Mouse (Mus musculus): ENCODE results near the gene Lrch4. TPM values are rescaled to one million over a fixed set of nuclear protein-coding genes. Genes with fewer than 3 reads are reported as not detected.
A peak's percentile ranks its signal among the peaks of the same experiment; 100 is the strongest.

Gene Lrch4
- polyA plus RNA-seq, 1 experiment from 2014 or later = 21.4 TPM

DNA sequence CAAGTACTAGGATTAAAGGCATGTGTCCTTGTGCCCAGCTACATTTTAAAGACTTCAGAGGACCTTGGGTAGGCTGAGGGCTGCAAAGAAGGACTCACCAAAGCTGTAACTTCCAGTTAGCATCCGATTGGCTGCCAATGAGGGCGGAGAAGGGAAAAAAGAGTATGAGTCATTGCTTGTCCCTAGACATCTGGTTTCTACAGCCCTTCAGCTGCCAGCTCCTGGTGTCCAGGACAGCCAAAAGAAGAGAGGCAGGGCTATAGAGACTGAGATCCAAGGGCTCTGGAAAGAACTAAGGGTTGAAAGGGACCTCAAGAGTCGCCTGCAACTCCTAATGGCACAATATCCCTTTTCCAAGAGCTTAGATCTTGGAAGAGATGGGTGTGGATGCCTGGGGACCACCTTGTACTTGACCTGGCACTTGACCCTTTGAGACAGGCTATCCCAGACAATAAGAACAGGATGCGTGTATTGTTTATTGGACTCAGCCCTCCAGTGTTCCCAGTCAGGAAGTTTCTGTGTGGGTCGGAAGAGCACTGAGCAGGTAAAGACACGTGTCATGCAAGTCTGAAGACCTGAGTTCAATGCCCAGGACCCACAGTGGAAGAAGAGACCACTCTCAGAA lies 31.3 kb downstream of the Lrch4 start:
- H3K36me3 ChIP-seq = peaks cover 49% of the 10 kb centered on the region
- WGBS = 94% methylated on average over 6 of the region's 6 CpGs
- H3K4me3 ChIP-seq = no peak overlapping the region

DNA sequence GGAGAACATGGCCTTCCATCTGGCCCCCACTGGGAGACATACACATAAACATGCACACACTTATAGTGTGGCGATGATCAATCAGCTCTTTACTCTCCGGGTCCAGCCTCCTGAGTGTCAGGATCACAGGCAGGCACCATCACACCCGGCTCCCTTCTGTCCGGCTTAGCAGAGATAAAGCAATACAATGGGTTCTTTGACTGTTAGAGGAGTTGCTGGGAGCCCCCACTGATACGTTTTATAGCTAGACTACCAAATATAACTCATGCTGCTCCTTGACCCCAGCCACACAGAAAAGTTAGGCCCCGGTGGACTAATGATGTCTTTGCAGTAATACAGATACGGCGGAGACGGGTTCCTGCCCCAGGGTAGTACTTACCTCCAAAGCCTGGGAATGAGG lies 34.1 kb downstream of the Lrch4 start:
- ATAC-seq (replicated peaks) = no peak
- peaks cover 62% of the 10 kb centered on the region for H3K36me3 ChIP-seq
- H3K4me3 ChIP-seq = no peak overlapping the region
- WGBS = 76% methylated on average over 9 of the region's 9 CpGs
- no peaks in the 10 kb centered on the region for H3K4me1 ChIP-seq
- no peak overlapping the region for H3K9ac ChIP-seq (replicated peaks)
- no peak overlapping the region for H3K27ac ChIP-seq (replicated peaks)
- no peaks in the 10 kb centered on the region for H3K27me3 ChIP-seq
- no peaks in the 10 kb centered on the region for H3K9me3 ChIP-seq
- H3K4me2 ChIP-seq (replicated peaks) = no peak overlapping the region

More for the DNA sequence above, 31.3 kb downstream of the Lrch4 start:
- no peak for ATAC-seq (replicated peaks)
- H3K9ac ChIP-seq (replicated peaks) = no peak overlapping the region
- no peaks in the 10 kb centered on the region for H3K9me3 ChIP-seq
- H3K4me2 ChIP-seq (replicated peaks) = no peak overlapping the region
- no peaks in the 10 kb centered on the region for H3K4me1 ChIP-seq
- no peak overlapping the region for H3K27ac ChIP-seq (replicated peaks)
- no peaks in the 10 kb centered on the region for H3K27me3 ChIP-seq

DNA sequence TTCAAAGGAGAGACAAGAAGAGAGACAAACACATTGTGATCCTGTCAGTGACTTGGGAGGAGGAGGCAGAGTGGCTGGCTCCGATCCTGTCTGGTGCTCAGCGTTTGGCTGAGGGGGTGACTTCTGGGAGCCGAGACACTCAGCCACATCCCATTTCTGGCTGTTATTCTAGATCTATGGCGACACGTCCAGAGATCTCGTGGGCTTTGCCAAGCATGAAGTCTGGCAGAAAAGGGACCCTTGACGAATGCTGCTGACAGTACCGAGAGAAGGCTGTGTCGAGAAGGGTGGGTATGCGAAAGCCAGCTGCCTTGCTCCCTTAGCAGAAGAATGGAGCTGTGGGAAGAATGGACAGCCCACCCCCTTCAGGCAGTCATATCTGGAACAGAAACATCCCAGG lies 40.0 kb downstream of the Lrch4 start:
- Histone ChIP-seq H3K9ac (replicated peaks) (no peak overlapping the region), H3K4me1 (peaks cover 7% of the 10 kb centered on the region; the same call in 1 of the 2 replicates), H3K36me3 (peaks cover 27% of the 10 kb centered on the region), H3K9me3 (no peaks in the 10 kb centered on the region), H3K4me3 (no peak overlapping the region), H3K27ac (replicated peaks) (peak overlapping the region; percentile 39), H3K27me3 (no peaks in the 10 kb centered on the region), H3K4me2 (replicated peaks) (no peak overlapping the region)
- no peak for ATAC-seq (replicated peaks)
- 70% methylated on average over 10 of the region's 10 CpGs for WGBS

DNA sequence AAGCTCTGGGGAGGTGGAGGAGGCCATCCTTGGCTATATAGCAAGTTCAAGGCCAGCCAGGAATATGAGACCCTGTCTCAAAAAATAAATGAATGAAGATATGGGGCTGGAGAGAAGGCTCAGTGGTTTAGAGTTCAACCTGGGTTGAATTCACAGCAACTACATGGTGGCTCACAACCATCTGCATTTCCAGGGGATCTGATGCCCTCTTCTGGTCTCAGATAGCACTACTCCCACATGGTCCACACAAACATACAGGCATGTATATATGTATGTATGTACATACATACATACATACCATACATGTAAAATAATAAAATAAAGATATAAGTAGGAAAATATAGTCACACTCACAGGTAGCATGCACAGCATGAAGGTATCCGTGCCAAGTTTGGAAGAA lies 41.3 kb downstream of the Lrch4 start:
- Histone ChIP-seq H3K27ac (replicated peaks) (no peak overlapping the region), H3K4me2 (replicated peaks) (no peak overlapping the region), H3K27me3 (no peaks in the 10 kb centered on the region), H3K4me3 (no peak overlapping the region), H3K4me1 (peaks cover 7% of the 10 kb centered on the region; the same call in 1 of the 2 replicates), H3K9me3 (no peaks in the 10 kb centered on the region), H3K36me3 (peaks cover 15% of the 10 kb centered on the region), H3K9ac (replicated peaks) (no peak overlapping the region)
- WGBS = 97% methylated on average over 1 of the region's 1 CpGs
- ATAC-seq (replicated peaks) = no peak

DNA sequence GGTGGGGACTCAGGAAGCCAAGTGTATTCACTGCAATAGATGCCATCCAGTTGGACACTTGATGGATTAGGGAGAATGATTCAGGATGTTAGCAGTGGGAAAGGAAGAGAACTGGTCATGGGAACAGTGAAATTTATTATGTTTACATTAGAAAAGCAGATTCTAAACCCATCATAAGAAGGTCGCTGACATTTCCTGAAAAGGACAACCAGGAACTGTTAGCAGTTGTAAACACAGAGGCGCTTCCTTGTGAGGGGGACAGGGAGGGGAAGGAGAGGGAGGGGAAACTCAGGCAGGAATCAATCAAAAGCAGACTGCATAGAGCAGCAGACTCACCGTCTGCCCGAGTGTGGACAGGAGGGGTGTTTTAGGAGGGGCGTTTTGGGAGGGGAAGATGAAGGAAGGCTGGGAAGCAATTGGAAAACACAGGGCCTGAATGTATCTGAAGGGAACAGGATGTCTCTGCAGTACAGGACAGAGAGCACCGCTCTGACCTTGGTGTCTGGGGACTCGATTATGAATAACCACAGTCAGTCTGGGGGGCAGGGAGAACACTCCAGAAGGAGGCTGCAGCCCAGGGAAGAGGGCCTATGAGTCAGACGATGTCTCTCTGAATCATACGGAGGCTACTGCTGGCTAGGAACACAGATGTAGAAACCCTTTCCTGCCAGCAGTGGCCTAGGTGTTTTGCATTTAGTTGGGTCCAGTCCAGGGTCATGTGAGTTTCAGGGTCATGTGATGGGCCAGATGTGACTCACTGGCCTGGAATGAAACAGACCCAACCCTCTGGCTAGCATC lies 42.7 kb downstream of the Lrch4 start:
- no peak overlapping the region for H3K4me3 ChIP-seq
- 53% methylated on average over 9 of the region's 9 CpGs for WGBS
- no peak overlapping the region for H3K9ac ChIP-seq (replicated peaks)
- H3K4me2 ChIP-seq (replicated peaks) = no peak overlapping the region
- ATAC-seq (replicated peaks) = no peak
- peaks cover 7% of the 10 kb centered on the region; the same call in 1 of the 2 replicates for H3K4me1 ChIP-seq
- H3K27me3 ChIP-seq = no peaks in the 10 kb centered on the region
- H3K36me3 ChIP-seq = peaks cover 5% of the 10 kb centered on the region
- H3K9me3 ChIP-seq = no peaks in the 10 kb centered on the region
- 0 out of 2 replicates have a peak overlapping the region, but pooled peaks have one; percentile 25 for H3K27ac ChIP-seq (replicated peaks)

DNA sequence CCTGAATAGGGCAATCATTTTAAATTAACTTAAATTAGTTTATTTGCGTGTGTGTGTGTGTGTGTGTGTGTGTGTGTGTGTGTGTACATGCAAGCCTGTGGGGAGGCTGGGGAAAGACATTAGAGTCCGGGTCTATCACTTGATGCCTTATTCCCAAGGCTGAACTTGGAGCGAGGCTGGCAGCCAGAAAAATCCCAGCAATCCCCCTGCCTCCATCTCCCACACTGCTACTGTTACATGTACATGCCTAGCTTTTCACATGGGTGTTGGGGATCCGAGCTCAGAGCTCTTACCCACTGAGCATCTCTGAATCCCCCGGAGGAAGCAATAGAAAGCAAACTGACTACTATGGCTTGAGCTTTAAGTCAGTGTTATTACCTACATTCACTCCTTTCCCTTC lies 43.4 kb downstream of the Lrch4 start:
- no peak for ATAC-seq (replicated peaks)
- Histone ChIP-seq H3K4me2 (replicated peaks) (no peak overlapping the region), H3K9me3 (no peaks in the 10 kb centered on the region), H3K27ac (replicated peaks) (no peak overlapping the region), H3K4me1 (peaks cover 7% of the 10 kb centered on the region; the same call in 1 of the 2 replicates), H3K4me3 (no peak overlapping the region), H3K27me3 (no peaks in the 10 kb centered on the region), H3K36me3 (no peaks in the 10 kb centered on the region), H3K9ac (replicated peaks) (no peak overlapping the region)
- 79% methylated on average over 5 of the region's 5 CpGs for WGBS

DNA sequence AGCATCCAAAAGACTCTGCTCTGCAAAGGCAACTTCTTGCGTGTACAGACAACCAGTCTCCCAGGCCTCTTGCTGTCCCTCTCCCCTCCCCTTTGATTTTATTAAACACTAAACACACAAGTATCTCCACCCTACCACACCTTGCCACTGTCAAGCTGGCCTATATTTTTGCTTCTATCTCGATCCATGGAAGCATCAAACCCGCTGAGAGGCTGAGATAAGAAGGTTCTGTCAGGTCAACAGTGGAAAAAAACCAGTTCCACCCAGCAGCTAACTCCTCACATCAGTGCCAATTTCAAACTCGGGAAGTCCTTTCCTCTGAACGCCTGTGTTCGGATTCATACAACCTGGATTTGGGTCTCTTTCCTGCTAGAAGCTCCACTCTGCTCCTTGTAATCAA lies 44.1 kb downstream of the Lrch4 start:
- Histone ChIP-seq H3K9ac (replicated peaks) (no peak overlapping the region), H3K9me3 (no peaks in the 10 kb centered on the region), H3K4me3 (no peak overlapping the region), H3K4me1 (peaks cover 7% of the 10 kb centered on the region; the same call in 1 of the 2 replicates), H3K36me3 (no peaks in the 10 kb centered on the region), H3K27me3 (no peaks in the 10 kb centered on the region), H3K27ac (replicated peaks) (no peak overlapping the region), H3K4me2 (replicated peaks) (no peak overlapping the region)
- WGBS = 92% methylated on average over 6 of the region's 6 CpGs
- ATAC-seq (replicated peaks) = no peak

DNA sequence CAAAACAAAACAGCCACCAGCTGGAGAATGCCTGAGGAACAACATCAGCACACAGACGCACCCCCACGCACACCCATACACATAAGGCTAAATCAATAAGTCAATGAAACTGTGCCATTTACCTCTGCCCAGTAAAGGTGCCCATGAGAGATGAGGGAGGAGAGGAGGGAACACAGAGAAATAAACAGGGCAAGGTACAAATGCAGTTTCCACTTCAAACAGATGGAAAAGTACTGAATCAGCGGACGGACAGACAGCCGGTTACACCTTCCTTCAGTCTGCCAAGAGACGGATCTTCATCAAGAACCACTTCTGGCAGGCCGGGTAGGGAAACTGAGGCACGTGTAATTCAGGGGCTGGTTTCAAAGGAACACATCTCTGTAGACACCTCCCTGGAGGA lies 45.9 kb downstream of the Lrch4 start:
- Histone ChIP-seq H3K9me3 (no peaks in the 10 kb centered on the region), H3K4me1 (peaks cover 7% of the 10 kb centered on the region; the same call in 1 of the 2 replicates), H3K27me3 (no peaks in the 10 kb centered on the region), H3K9ac (replicated peaks) (no peak overlapping the region), H3K27ac (replicated peaks) (no peak overlapping the region), H3K4me2 (replicated peaks) (no peak overlapping the region), H3K36me3 (no peaks in the 10 kb centered on the region), H3K4me3 (no peak overlapping the region)
- 97% methylated on average over 8 of the region's 8 CpGs for WGBS
- no peak for ATAC-seq (replicated peaks)

DNA sequence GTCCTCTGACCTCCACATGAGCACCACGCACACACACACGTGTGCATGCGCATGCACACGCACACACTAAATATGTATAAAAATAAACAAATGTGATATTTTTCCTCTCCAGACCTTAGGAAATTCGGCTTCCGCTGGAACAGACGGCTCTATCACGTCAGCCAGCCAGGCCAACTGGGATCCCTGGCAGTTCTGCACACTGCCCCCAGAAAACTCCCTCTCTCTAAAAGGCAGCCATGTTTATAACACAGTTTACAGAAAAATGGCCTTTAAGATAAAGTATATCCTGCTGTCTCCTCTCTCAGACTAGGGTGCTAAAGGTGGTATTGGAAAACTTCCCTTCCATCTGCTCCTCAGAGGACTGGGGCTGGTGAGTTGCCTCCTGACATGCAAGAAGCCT lies 48.9 kb downstream of the Lrch4 start:
- Histone ChIP-seq H3K9me3 (no peaks in the 10 kb centered on the region), H3K27ac (replicated peaks) (no peak overlapping the region), H3K36me3 (no peaks in the 10 kb centered on the region), H3K4me1 (peaks cover 13% of the 10 kb centered on the region), H3K9ac (replicated peaks) (no peak overlapping the region), H3K27me3 (no peaks in the 10 kb centered on the region), H3K4me3 (no peak overlapping the region), H3K4me2 (replicated peaks) (no peak overlapping the region)
- 95% methylated on average over 8 of the region's 8 CpGs for WGBS
- no peak for ATAC-seq (replicated peaks)

DNA sequence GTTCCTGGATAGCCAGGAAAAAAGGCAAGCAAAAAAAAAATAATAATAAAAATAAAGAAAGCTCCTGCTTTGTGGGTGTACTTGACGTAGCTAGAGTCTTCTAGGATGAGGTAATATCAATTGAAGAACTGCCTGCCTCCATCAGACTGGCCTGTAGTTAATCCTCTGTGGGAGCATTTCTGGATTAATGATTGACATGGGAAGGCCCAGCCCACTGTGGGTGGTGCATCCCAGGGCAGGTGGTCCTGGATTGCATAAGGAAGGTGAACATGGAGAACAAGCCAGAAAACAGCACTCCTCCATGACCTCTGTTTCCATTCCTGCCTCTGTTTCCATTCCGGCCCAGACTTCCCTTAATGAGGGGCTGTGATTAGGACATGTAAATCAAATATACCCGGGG lies 49.8 kb downstream of the Lrch4 start:
- Histone ChIP-seq H3K27ac (replicated peaks) (no peak overlapping the region), H3K4me1 (peaks cover 22% of the 10 kb centered on the region), H3K27me3 (no peaks in the 10 kb centered on the region), H3K4me2 (replicated peaks) (no peak overlapping the region), H3K9me3 (no peaks in the 10 kb centered on the region), H3K4me3 (no peak overlapping the region), H3K9ac (replicated peaks) (no peak overlapping the region), H3K36me3 (no peaks in the 10 kb centered on the region)
- ATAC-seq (replicated peaks) = no peak
- 74% methylated on average over 3 of the region's 3 CpGs for WGBS

DNA sequence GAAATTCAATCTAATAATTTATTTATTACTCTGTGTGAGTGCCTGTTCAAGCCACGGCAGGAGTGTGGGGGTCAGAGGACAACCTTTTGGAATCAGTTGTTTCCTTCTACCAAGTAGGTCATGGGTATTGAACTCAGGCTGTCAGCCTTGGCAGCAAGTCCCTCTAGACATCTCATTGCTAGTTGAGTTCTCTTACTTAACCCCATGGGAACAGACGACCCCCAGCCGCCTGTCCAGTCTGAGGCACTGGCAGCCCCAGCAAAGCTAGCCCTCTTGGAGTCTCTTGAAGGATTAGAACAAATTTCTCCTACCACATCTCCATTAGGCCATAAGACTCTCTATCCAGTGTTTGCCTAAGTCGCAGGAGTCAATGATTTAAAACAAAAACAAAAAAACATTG lies 50.8 kb downstream of the Lrch4 start:
- no peak for ATAC-seq (replicated peaks)
- H3K4me1 ChIP-seq = peaks cover 22% of the 10 kb centered on the region
- no peak overlapping the region for H3K4me2 ChIP-seq (replicated peaks)
- no peaks in the 10 kb centered on the region for H3K36me3 ChIP-seq
- no peak overlapping the region for H3K9ac ChIP-seq (replicated peaks)
- H3K4me3 ChIP-seq = no peak overlapping the region
- H3K9me3 ChIP-seq = no peaks in the 10 kb centered on the region
- H3K27ac ChIP-seq (replicated peaks) = no peak overlapping the region
- no peaks in the 10 kb centered on the region for H3K27me3 ChIP-seq
- WGBS = 91% methylated on average over 4 of the region's 4 CpGs

DNA sequence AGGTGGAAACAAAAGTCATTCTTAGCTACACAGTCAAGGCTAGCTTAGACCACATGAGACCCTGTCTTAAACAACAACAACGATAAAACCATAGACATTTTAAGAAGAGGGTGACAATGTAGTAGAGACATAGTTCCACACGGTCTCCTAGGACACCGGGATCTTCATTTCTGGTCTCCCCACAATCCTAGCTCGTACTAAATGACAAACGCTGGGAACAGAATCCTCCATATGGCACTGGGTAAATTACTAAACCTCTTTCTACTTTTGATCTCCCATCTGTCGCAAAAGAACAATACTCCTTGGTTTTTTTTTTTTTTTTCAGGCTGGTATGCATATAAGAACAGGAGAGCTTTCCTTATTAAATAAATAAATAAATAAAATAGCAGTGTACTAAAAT lies 53.6 kb downstream of the Lrch4 start:
- ATAC-seq (replicated peaks) = no peak
- WGBS = 56% methylated on average over 6 of the region's 6 CpGs

More for the DNA sequence above, 53.6 kb downstream of the Lrch4 start:
- Histone ChIP-seq H3K36me3 (no peaks in the 10 kb centered on the region), H3K9me3 (no peaks in the 10 kb centered on the region), H3K27ac (replicated peaks) (no peak overlapping the region; the same call in 1 of the 2 replicates), H3K4me2 (replicated peaks) (peak overlapping the region; percentile 87), H3K9ac (replicated peaks) (no peak overlapping the region), H3K4me1 (peaks cover 27% of the 10 kb centered on the region), H3K4me3 (peak overlapping the region; percentile 16; the same call in 1 of the 2 replicates), H3K27me3 (no peaks in the 10 kb centered on the region)

Measured in forebrain, embryonic 15.5 days (tissue).